Mouse (Mus musculus): ENCODE results near the gene Sec23b.

Sec23b gene

DNA sequence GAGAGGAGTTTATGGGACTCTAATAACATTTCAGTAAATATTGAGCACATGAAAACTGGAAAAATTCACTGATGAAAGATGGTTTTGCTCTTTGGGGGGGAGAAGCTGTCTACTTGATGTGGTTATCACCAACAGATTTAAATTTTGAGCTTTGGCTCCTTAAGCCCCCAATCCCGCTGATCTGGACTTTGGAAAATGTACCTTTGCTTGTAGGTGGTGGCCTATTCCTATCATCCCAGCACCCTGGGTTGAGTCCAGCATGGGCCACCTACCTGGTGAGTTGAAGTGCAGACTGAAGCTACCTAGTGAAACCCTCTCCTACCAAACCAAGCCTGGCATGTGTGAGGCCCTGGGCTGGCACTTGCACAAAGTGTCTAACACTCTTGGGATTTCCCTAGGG lies 45.5 kb downstream of the Sec23b start:
- in situ Hi-C loops (cut with MseI, MboI) = no loop called here

DNA sequence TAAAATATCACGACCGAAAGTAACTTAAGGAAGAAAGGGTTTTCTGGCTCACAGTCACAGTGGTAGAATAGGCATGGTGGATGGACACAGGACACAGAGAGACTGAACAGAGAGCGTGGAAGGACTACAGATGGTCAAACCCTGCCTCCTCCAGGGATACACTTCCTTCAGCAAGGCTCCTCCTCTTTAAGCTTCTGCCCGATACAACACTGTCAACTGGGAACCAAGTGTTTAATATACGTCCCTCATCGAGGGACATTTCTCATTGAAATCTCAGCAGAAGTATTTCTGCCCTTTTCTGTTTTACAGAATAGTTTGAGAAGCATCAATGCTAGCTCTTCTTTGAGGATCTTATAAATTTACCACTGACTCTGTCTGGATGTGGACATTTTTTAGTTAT lies 57.9 kb downstream of the Sec23b start:
- in situ Hi-C loops (cut with MseI, MboI) = no loop called here

DNA sequence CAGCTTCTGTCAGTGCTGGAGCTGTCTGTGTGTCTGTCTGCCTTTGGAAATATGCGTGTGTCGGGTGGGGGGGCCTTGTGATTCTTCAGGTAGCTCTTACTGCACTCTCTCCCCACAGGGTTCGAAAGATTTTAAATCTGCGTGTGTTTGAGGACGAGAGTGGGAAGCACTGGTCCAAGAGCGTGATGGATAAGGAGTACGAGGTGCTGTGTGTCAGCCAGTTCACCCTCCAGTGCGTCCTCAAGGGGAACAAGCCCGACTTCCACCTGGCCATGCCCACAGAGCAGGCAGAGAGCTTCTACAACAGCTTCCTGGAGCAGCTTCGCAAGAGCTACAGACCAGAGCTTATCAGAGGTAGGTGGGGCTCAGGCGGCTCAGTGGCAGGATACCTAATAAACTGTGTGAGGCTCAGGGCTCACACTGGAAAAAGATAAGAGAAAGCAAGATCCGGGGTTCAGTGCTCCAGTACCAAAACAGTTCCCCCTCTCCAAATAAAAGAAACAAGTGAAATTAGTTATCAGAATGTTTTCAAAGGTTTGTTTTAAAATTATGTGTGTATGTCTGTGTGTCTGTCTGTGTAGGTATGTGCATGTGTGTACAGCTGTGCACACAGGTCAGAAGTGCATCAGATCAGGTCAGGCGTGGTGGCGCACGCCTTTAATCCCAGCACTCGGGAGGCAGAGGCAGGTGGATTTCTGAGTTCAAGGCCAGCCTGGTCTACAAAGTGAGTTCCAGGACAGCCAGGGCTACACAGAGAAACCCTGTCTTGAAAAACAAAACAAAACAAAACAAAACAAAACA lies 61.2 kb downstream of the Sec23b start:
- in situ Hi-C loops (cut with MseI, MboI) = no loop called here

DNA sequence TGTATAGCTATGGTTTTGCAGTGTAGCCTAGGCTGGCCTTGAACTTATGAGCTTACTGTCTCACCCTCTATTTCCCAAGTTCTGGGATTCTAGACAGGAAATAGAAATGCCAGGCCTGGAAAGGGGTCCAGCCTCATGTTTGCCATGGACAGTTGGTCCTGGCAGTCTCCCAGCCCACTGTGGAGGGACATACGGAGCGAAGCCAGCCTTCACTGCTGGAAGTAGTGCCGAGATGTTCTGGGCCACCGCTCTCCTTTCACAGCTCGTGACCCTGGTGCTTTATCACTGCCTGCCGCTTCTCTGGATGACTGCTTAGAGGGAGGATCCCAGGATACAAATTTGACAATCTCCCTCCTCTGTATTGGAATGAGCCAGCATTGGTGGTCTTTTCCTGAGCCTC lies 65.5 kb downstream of the Sec23b start:
- in situ Hi-C loops (cut with MseI, MboI) = no loop called here

DNA sequence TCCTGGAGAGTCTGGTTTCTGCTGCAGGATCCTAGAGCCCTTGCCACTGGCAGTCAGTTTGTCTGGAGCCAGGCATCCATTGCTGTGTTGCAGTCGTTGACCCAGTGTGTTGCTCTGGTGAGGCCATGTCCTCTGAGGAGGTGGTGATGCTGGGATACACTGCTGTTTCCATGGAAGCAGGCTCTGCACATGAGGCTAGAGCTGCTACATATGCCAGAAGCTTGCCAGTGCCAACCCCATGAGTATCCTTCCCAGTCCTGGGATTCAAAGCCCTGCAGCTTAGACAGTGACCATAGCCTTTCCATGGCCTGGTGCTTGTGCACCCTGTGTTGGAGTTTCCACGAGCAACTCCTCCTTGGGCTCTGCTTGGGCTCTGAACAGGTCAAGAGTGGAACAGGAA lies 77.5 kb downstream of the Sec23b start:
- in situ Hi-C loops (cut with MseI, MboI) = no loop called here

DNA sequence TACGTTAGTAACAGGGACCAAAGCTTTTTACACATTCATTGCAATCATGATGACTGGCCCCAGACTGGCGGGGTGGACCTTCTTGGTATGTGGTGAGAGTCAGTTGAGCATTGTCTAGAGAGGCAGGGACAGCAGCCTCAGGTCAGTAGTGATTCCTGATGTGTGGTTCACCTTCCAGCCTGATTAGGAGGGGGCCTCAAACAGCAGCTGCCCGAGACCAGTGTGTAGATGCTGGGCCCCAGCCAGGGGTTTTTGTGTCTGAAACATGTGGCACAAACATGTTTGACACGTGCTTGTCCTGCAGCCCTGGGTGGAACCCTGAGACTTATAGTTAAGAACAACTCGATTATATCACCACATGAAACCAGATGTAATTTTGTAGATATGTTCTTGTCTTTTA lies 78.2 kb downstream of the Sec23b start:
- in situ Hi-C loops (cut with MseI, MboI) = no loop called here

DNA sequence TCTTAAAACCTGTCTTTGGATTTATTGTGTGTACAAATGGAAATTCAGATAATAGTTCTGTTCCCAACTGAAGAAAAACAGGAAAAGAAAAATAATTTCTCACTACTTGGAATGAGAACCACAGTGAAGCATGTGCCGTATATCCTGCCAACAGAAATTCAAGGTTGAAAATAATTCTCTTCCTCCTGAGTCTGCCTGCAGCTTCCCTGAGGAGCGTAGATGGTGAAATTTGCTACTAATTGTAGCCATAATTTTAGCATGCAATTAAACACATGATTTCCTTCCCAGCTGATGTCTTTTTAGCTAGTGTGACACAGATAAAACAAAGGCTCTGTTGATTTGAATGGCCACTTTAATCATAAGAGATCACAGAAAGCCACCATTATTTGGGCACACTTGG lies 78.7 kb downstream of the Sec23b start:
- in situ Hi-C loops (cut with MseI, MboI) = no loop called here

DNA sequence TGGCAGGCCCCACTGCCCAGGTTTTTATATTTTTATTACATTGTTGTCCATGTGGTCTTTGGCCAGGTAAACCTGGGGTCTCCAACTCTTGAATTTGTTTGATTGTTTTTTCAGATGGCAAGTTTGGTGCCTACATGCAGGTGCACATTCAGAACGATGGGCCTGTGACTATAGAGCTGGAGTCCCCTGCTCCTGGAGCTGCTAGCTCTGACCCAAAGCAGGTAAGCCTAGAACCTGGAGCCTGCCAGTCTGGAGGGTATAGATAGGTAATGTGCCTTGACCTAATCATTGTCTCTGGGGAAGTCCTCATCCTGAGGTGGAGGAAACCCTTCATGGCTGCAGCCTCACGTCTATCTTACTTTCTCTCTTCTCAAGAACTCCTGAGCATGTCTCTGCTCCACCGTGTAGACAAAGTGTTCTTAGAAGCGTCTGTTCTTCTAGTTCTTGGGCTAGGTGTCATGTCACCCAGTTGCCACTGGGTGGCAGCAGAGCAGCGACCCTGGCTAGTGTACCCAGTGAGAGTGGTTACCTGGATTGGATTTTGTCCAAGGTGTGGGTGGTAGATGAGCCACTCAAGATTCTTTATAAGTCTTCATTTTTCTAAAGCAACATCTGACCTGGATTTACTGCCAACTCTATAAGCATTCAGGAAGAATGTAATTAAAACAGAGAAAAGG lies 79.8 kb downstream of the Sec23b start:
- in situ Hi-C loops (cut with MseI, MboI) = no loop called here

DNA sequence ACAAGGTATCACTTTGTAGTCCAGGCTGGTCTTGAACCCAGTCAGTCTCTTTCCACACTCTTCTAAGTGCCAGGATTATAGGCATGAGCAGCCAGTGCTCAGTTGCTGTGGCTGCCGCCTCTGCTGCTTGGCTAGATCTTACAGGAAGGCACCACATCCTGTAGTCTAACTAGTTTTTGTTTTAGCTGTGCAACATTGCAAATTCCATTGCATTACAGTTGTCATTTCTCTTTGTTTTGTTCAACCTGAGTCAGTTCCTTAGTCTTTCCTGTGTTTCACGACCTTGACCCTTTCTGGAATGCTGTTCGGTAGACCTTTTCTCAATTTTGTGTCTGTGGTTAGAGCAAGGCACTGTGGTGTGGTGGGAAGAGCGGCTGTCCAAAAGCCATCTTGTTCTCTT lies 81.2 kb downstream of the Sec23b start:
- in situ Hi-C loops (cut with MseI, MboI) = no loop called here

DNA sequence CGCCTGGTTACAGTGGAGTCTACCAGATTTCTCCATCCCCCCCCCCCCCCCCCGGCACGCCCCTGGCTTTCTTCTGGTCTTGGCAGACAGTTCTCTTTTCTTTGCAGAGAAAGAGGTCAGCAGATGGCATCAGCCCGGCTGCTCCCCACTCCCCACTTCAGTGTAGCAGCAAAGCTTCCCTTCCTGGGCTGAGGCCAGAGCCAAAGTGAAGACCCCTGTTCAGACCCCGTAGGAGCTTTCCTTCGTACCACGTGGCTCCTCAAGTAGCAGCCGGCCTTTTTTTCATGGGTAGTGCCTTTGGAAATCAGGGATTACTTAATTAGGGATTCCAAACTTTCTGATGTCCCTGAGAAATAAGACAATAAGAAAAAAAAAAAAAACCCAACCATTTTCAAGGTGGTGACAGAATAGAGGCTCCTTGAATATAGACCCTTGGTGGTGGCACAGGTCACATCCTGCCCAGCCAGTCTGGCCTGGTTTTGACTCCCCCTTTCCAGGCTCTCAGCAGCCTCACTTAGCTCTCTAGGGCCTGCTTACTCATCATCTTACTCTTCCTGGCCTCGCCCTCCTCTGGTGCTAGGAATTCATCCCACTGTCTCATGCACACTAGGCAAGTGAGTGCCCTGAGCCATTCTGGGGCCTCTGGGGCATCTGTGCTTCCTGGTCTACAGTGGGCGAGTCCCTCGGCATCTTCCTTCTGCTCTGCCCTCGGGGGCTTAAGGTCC lies 81.8 kb downstream of the Sec23b start:
- in situ Hi-C loops (cut with MseI, MboI) = no loop called here

DNA sequence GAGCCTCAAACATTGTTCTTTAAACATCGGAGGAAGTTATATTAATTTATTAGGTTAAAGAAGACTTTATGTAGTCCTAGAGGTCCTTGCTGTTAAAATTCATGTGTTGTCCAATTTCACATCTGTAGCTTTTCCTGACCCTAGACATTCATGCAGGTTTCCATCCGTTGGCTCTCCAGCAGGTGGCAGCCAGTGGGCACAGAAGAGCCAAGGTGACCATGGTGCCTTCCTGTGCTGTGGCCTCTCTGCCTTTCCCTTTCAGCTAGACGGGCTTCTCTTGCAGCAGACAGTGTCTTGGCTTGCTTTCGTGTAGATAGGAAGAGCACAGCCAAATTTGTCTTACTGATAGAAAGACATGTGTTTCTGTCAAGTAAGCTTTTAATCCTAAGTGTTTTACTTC lies 82.7 kb downstream of the Sec23b start:
- in situ Hi-C loops (cut with MseI, MboI) = no loop called here

DNA sequence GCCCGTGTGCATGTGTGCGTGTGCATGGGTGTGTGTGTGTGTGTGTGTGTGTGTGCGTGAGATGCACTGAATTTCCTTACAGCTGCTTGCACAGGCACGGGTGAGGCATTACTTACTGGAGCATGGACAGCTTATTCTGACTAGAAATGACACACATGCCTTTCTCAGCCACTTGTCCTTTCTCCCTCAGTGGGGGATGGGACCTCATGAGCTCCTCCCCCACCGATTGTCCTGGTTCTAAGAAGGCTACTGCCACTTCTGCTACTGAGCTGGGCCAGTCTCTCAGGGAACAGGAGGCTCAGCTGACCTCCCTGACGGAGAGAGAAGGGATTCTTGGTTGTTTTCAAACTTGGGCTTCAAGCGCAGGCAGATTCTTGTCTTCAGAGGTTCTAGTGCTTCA lies 84.1 kb downstream of the Sec23b start:
- in situ Hi-C loops (cut with MseI, MboI) = no loop called here

Measured in mouse trophoblast stem cell (cell line).